Mouse (Mus musculus) embryonic facial prominence, embryonic 11.5 days (tissue): ENCODE measurements around the gene Utp6. TPM values are rescaled to one million over a fixed set of nuclear protein-coding genes. Genes with fewer than 3 reads are reported as not detected.
A peak's percentile ranks its signal among the peaks of the same experiment; 100 is the strongest.
"Not testable (repeated sequence)": the region's sequence is repeated elsewhere in the genome, so short reads cannot be mapped to it uniquely, and the experiment has no call there.

Experiments used
- ATAC-seq: fragments of 200-750 bp; cut with Nextera tagmentation; replicated peaks from 2 replicates; pipeline ENCODE4 v1.8.0; 2017; ENCODE audit warnings: low read depth; ENCODE audit not compliant: insufficient number of reproducible peaks, low FRiP score, low TSS enrichment
- DNase-seq: peaks from one replicate; pipeline ENCODE4 v3.0.0-alpha.2; 2015; ENCODE audit warnings: low spot score
- H3K27ac ChIP-seq: fragments of 300-500 bp; sonication (generic); replicated peaks from 2 replicates; pipeline ENCODE4 v1.5.1; 2014; ENCODE audit warnings: mild to moderate bottlenecking, low read depth, low read length, control low read depth
- H3K27me3 ChIP-seq: fragments of 300-500 bp; sonication (generic); 2 replicates; pipeline ENCODE4 v1.6.1; 2014; ENCODE audit warnings: mild to moderate bottlenecking, low read length, moderate library complexity, mixed read lengths; ENCODE audit not compliant: control insufficient read depth, insufficient read depth
- H3K36me3 ChIP-seq: fragments of 300-500 bp; sonication (generic); replicated peaks from 2 replicates; pipeline ENCODE4 v1.6.1; 2014; ENCODE audit warnings: low read depth, mild to moderate bottlenecking, low read length, moderate library complexity, mixed read lengths; ENCODE audit not compliant: control insufficient read depth, insufficient read depth
- H3K4me1 ChIP-seq: fragments of 300-500 bp; sonication (generic); 2 replicates; pipeline ENCODE4 v1.6.1; 2014; ENCODE audit warnings: low read length, mixed read lengths; ENCODE audit not compliant: control insufficient read depth, insufficient read depth
- H3K4me2 ChIP-seq: fragments of 300-500 bp; sonication (generic); 2 replicates; pipeline ENCODE4 v1.6.1; 2014; ENCODE audit warnings: low read depth, mild to moderate bottlenecking, control low read depth, low read length, moderate library complexity
- H3K4me3 ChIP-seq: fragments of 300-500 bp; sonication (generic); 2 replicates; pipeline ENCODE4 v1.5.1; 2014; ENCODE audit warnings: low read depth, low read length, control low read depth
- H3K9ac ChIP-seq: fragments of 300-500 bp; sonication (generic); replicated peaks from 2 replicates; pipeline ENCODE4 v1.6.1; 2014; ENCODE audit warnings: mild to moderate bottlenecking, control low read depth, low read length
- H3K9me3 ChIP-seq: fragments of 300-500 bp; sonication (generic); replicated peaks from 2 replicates; pipeline ENCODE4 v1.6.1; 2016; ENCODE audit warnings: mild to moderate bottlenecking, low read length, inconsistent platforms, mixed read lengths; ENCODE audit not compliant: control insufficient read depth
- WGBS: fragments of 180-500 bp; shearing (Covaris S2); extraction: QIAGEN DNeasy Blood & Tissue Kit; methylation state at CpG from one replicate; pipeline ENCODE4 v1.1.7; 2014; 5-methylcytosine and 5-hydroxymethylcytosine counted together
- polyA plus RNA-seq: library from polyadenylated mRNA; unstranded; fragments of >200 nt; fragmentation: Nextera tagmentation; extraction: Ambion mirVana; gene quantifications from 2 replicates; pipeline ENCODE4 v1.2.1, GENCODE M21; 2014

Gene Utp6
- polyA plus RNA-seq, 1 experiment from 2014 or later, result 108 TPM

GRCm38 (mm10) chr11:79987896-79988295, 25.7 kb upstream of the Utp6 start:
- ATAC-seq (no peak), DNase-seq (no peak)
- Histone ChIP-seq H3K27ac (no peak overlapping the region), H3K4me2 (no peak overlapping the region), H3K9ac (no peak overlapping the region), H3K4me1 (no peaks in the 10 kb centered on the region), H3K27me3 (no peaks in the 10 kb centered on the region), H3K9me3 (no peaks in the 10 kb centered on the region), H3K36me3 (no peaks in the 10 kb centered on the region), H3K4me3 (no peak overlapping the region)
- 79% methylated on average over 3 of the region's 3 CpGs for WGBS

- no peaks in the 10 kb centered on the region for H3K36me3 ChIP-seq
- no peak overlapping the region for H3K9ac ChIP-seq
- H3K9me3 ChIP-seq, result no peaks in the 10 kb centered on the region
- DNase-seq (no peak), ATAC-seq (no peak)
- H3K4me2 ChIP-seq, result no peak overlapping the region
- no peaks in the 10 kb centered on the region for H3K4me1 ChIP-seq
- H3K27me3 ChIP-seq, result no peaks in the 10 kb centered on the region
- H3K27ac ChIP-seq, result no peak overlapping the region
- no peak overlapping the region for H3K4me3 ChIP-seq
- WGBS, result 86% methylated on average over 4 of the region's 4 CpGs
Measured at GRCm38 (mm10) chr11:79986886-79987285, 24.7 kb upstream of the Utp6 start.

- H3K4me3 ChIP-seq, H3K4me1 ChIP-seq, H3K4me2 ChIP-seq, DNase-seq, H3K9ac ChIP-seq, ATAC-seq, H3K27ac ChIP-seq, H3K9me3 ChIP-seq, H3K36me3 ChIP-seq: not testable (repeated sequence)
- WGBS, result 84% methylated on average over 3 of the region's 4 CpGs
- H3K27me3 ChIP-seq, result peaks cover 14% of the 10 kb centered on the region
Measured at GRCm38 (mm10) chr11:79977747-79978146, 15.6 kb upstream of the Utp6 start.

GRCm38 (mm10) chr11:79977061-79977460, 14.9 kb upstream of the Utp6 start:
- H3K9ac ChIP-seq, H3K4me2 ChIP-seq, H3K4me1 ChIP-seq, H3K9me3 ChIP-seq, H3K4me3 ChIP-seq, ATAC-seq, H3K36me3 ChIP-seq, H3K27ac ChIP-seq, DNase-seq: not testable (repeated sequence)
- peaks cover 14% of the 10 kb centered on the region for H3K27me3 ChIP-seq
- 94% methylated on average over 14 of the region's 14 CpGs for WGBS

GRCm38 (mm10) chr11:79976645-79977044, 14.5 kb upstream of the Utp6 start:
- not testable (repeated sequence) for H3K9me3 ChIP-seq, H3K4me2 ChIP-seq, H3K27ac ChIP-seq, H3K4me1 ChIP-seq, H3K9ac ChIP-seq, DNase-seq, H3K36me3 ChIP-seq, H3K4me3 ChIP-seq, ATAC-seq
- 84% methylated on average over 6 of the region's 6 CpGs for WGBS
- H3K27me3 ChIP-seq, result peaks cover 14% of the 10 kb centered on the region

GRCm38 (mm10) chr11:79976222-79976621, 14.0 kb upstream of the Utp6 start:
- ATAC-seq, result no peak
- WGBS, result 98% methylated on average over 1 of the region's 1 CpGs

GRCm38 (mm10) chr11:79975377-79975776, 13.2 kb upstream of the Utp6 start:
- DNase-seq, result no peak
- no peak overlapping the region for H3K4me2 ChIP-seq
- no peak for ATAC-seq
- no peak overlapping the region for H3K4me3 ChIP-seq
- no peak overlapping the region for H3K9ac ChIP-seq
- H3K9me3 ChIP-seq, result no peaks in the 10 kb centered on the region
- H3K4me1 ChIP-seq, result no peaks in the 10 kb centered on the region; the same call in 1 of the 2 replicates
- peaks cover 14% of the 10 kb centered on the region for H3K27me3 ChIP-seq
- no peak overlapping the region for H3K27ac ChIP-seq
- H3K36me3 ChIP-seq, result no peaks in the 10 kb centered on the region
- WGBS, result 58% methylated on average over 2 of the region's 2 CpGs

More at GRCm38 (mm10) chr11:79976222-79976621, 14.0 kb upstream of the Utp6 start:
- Histone ChIP-seq H3K4me3 (no peak overlapping the region), H3K36me3 (no peaks in the 10 kb centered on the region), H3K9me3 (no peaks in the 10 kb centered on the region), H3K27me3 (peaks cover 14% of the 10 kb centered on the region), H3K9ac (no peak overlapping the region), H3K4me1 (no peaks in the 10 kb centered on the region; the same call in 1 of the 2 replicates), H3K4me2 (no peak overlapping the region), H3K27ac (no peak overlapping the region)
- no peak for DNase-seq

GRCm38 (mm10) chr11:79973626-79974476, 11.7 kb upstream of the Utp6 start:
- H3K4me1 ChIP-seq, result no peaks in the 10 kb centered on the region; the same call in 1 of the 2 replicates
- H3K27me3 ChIP-seq, result peaks cover 14% of the 10 kb centered on the region
- H3K27ac ChIP-seq, result no peak overlapping the region
- ATAC-seq, result no peak
- DNase-seq, result peak; percentile 59
- no peaks in the 10 kb centered on the region for H3K36me3 ChIP-seq
- H3K4me3 ChIP-seq, result peak overlapping the region; percentile 51
- no peaks in the 10 kb centered on the region for H3K9me3 ChIP-seq
- WGBS, result under 1% methylated on average over 40 of the region's 41 CpGs
- peak overlapping the region; percentile 68 for H3K9ac ChIP-seq
- peak overlapping the region; percentile 83 for H3K4me2 ChIP-seq
